In genomic region chr9:5299132-5299381, GRCm38 (mm10) we compare ENCODE assay signal across 24 mouse cellular contexts. TPM values are rescaled to one million over a fixed set of nuclear protein-coding genes. Genes with fewer than 3 reads are reported as not detected.
A peak's percentile ranks its signal among the peaks of the same experiment; 100 is the strongest.
DNase-seq lines count a peak whose midpoint lies in the region; ATAC-seq and TF ChIP-seq lines count a peak whose summit lies in the region.
"Had no signal": no experiment of that assay in that cellular context is flagged by ENCODE, and none has a peak within 500 bp of the region (broad histone marks: within the 10 kb centered on the region; RNA-seq: fewer than 3 reads in every experiment).

No protein-coding gene starts in this region.

- H3K4me1 ChIP-seq in spleen, adult 2 months (ENCODE audit: control insufficient read depth, insufficient read depth, insufficient read length), result peaks cover 2% of the 10 kb centered on the region; the same call in 1 of the 2 replicates
- H3K4me1 ChIP-seq in bone marrow, adult 2 months (ENCODE audit: control insufficient read depth, insufficient read depth, low read length), result peaks cover 1% of the 10 kb centered on the region; the same call in 1 of the 2 replicates
- no peaks in the 10 kb centered on the region for H3K4me1 ChIP-seq in lung, adult 2 months (ENCODE audit: control insufficient read depth, insufficient read depth, low read length)
- H3K4me1 ChIP-seq: embryonic facial prominence, embryonic 15.5 days; hindbrain, embryonic 10.5 days; kidney, embryonic 15.5 days; limb, embryonic 15.5 days; lung, embryonic 15.5 days had no signal

- H3K36me3 ChIP-seq in spleen, adult 2 months (ENCODE audit: control insufficient read depth, insufficient read depth, low read length), result no peaks in the 10 kb centered on the region; the same call in 1 of the 2 replicates
- H3K36me3 ChIP-seq: embryonic facial prominence, embryonic 15.5 days; hindbrain, embryonic 10.5 days; kidney, embryonic 15.5 days; limb, embryonic 15.5 days; lung, embryonic 15.5 days had no signal

- H3K27me3 ChIP-seq in spleen, adult 2 months (ENCODE audit: control insufficient read depth, insufficient read depth, low read length), result no peaks in the 10 kb centered on the region
- H3K27me3 ChIP-seq: embryonic facial prominence, embryonic 15.5 days; kidney, embryonic 15.5 days; limb, embryonic 15.5 days; lung, embryonic 15.5 days had no signal

- intact Hi-C loops in left cerebral cortex, postnatal 36 days (cut with DNase I), result no loop called here

- no peak for TF ChIP-seq POLR2A in spleen, adult 2 months (IDR thresholded peaks at IDR 0.05; ENCODE audit: low read depth, low read length)
- no peak for TF ChIP-seq POLR2A in bone marrow, adult 2 months (IDR thresholded peaks at IDR 0.05; ENCODE audit: borderline replicate concordance, control insufficient read depth, low read depth, low read length)
- no peak for TF ChIP-seq POLR2A in lung, adult 2 months (IDR thresholded peaks at IDR 0.05; ENCODE audit: borderline replicate concordance, extremely low read depth, low read depth, low read length)

- no peak for DNase-seq in spleen, adult 2 months (ENCODE audit: low read depth in 1 of 2, low spot score in 2 of 2)
- DNase-seq in spleen, adult 12 weeks (ENCODE audit: low spot score), result no peak
- DNase-seq in left cerebral cortex, postnatal 36 days (ENCODE audit: low spot score in 2 of 2), result no peak
- DNase-seq in lung, adult 2 months, result no peak
- no peak for DNase-seq in urinary bladder, postnatal 10 days (ENCODE audit: low spot score)
- DNase-seq: cerebellum, adult 9-10 months; heart, adult 11 months; kidney, adult 11 months; layer of hippocampus, adult 9-11 months; left cerebral cortex, postnatal 4 days; right cerebral cortex, postnatal 4 days; thymus, adult 2 months; thymus, postnatal 4 days had no signal

- H3K4me3 ChIP-seq in spleen, adult 2 months (ENCODE audit: extremely low read depth, insufficient read depth, insufficient read length), result peak overlapping the region; percentile 54; the same call in 1 of the 2 replicates
- peak overlapping the region; percentile 62 for H3K4me3 ChIP-seq in bone marrow, adult 2 months (replicated peaks; ENCODE audit: control insufficient read depth, low read depth, low read length)
- no peak overlapping the region for H3K4me3 ChIP-seq in lung, adult 2 months (replicated peaks; ENCODE audit: extremely low read depth, low read depth, low read length)
- H3K4me3 ChIP-seq: embryonic facial prominence, embryonic 15.5 days; hindbrain, embryonic 10.5 days; kidney, embryonic 15.5 days; limb, embryonic 15.5 days; lung, embryonic 15.5 days had no signal

- H3K27ac ChIP-seq in spleen, adult 2 months (ENCODE audit: insufficient read depth, low read length), result peak overlapping the region; percentile 67; the same call in 1 of the 2 replicates
- H3K27ac ChIP-seq in bone marrow, adult 2 months (ENCODE audit: control insufficient read depth, insufficient read depth, low read depth, low read length, poor library complexity), result no peak overlapping the region
- H3K27ac ChIP-seq: embryonic facial prominence, embryonic 15.5 days; hindbrain, embryonic 10.5 days; kidney, embryonic 15.5 days; limb, embryonic 15.5 days; lung, embryonic 15.5 days; stomach, postnatal 0 days had no signal

- no peak for TF ChIP-seq CTCF in spleen, adult 2 months (IDR thresholded peaks at IDR 0.05; ENCODE audit: extremely low read depth, insufficient read depth, insufficient read length, insufficient replicate concordance)
- no peak for TF ChIP-seq CTCF in bone marrow, adult 2 months (IDR thresholded peaks at IDR 0.05; ENCODE audit: control insufficient read depth, insufficient read depth, low read length)
- no peak for TF ChIP-seq CTCF in lung, adult 2 months (IDR thresholded peaks at IDR 0.05; ENCODE audit: insufficient read depth, low read length)

- ATAC-seq in megakaryocyte, adult 5-6 weeks (ENCODE audit: poor library complexity, severe bottlenecking), result peak; percentile 34
- ATAC-seq: forebrain, embryonic 14.5 days; hindbrain, embryonic 16.5 days had no signal

- 25% methylated on average over 2 of the region's 2 CpGs for WGBS in spleen, adult 2 months
- WGBS in bone marrow, adult 2 months, result 4% methylated on average over 2 of the region's 2 CpGs
- WGBS in lung, adult 2 months, result 69% methylated on average over 2 of the region's 2 CpGs

RNA-seq across cellular contexts. Expression of gene Casp1, which starts 0.7 kb away (rescaled TPM):
- 0.94 and 1.1 TPM in 2 replicates for polyA plus RNA-seq in spleen, adult 2 months (2012; rRNA removed)
- 8.9 and 18.6 TPM in 2 replicates for polyA plus RNA-seq in bone marrow, adult 2 months (2011; ENCODE audit: insufficient read depth, insufficient read length, low replicate concordance, missing spikeins)
- 132 and 154 TPM in 2 replicates for total RNA-seq in megakaryocyte, adult 5-6 weeks (2015)
- 99.5 and 118 TPM in 2 replicates for total RNA-seq in megakaryocyte, adult 5-6 weeks (2017)
- 1 to 10 TPM in 1 of 2 experiments, under 1 TPM in 1; 0.76 to 1.3 TPM for total RNA-seq in left cerebral cortex, postnatal 36 days (2021)
- polyA plus RNA-seq in lung, adult 2 months (2012; rRNA removed), result 0.45 and 1.2 TPM in 2 replicates
- polyA plus RNA-seq: adrenal gland, adult 2 months had no signal

RNA-seq across cellular contexts. Expression of gene Casp4, which starts 9.6 kb away (rescaled TPM):
- 2.3 and 4.1 TPM in 2 replicates for polyA plus RNA-seq in spleen, adult 2 months (2012; rRNA removed)
- 5.7 and 9.0 TPM in 2 replicates for polyA plus RNA-seq in bone marrow, adult 2 months (2011; ENCODE audit: insufficient read depth, insufficient read length, low replicate concordance, missing spikeins)
- 36.7 and 46.9 TPM in 2 replicates for total RNA-seq in megakaryocyte, adult 5-6 weeks (2015)
- 31.6 and 42.1 TPM in 2 replicates for total RNA-seq in megakaryocyte, adult 5-6 weeks (2017)
- 1 to 10 TPM in 1 of 2 experiments, under 1 TPM in 1; 1.00 to 1.0 TPM for total RNA-seq in left cerebral cortex, postnatal 36 days (2021)
- 4.2 and 4.5 TPM in 2 replicates for polyA plus RNA-seq in lung, adult 2 months (2012; rRNA removed)
- polyA plus RNA-seq: hindbrain, embryonic 10.5 days had no signal

RNA-seq across cellular contexts. Expression of gene Casp12, which starts 46.2 kb away (rescaled TPM):
- 0.33 and 0.35 TPM in 2 replicates for polyA plus RNA-seq in spleen, adult 2 months (2012; rRNA removed)
- polyA plus RNA-seq in bone marrow, adult 2 months (2011; ENCODE audit: insufficient read depth, insufficient read length, low replicate concordance, missing spikeins), result 1.3 and 3.5 TPM in 2 replicates
- total RNA-seq in megakaryocyte, adult 5-6 weeks (2015), result 0.18 and 0.39 TPM in 2 replicates
- total RNA-seq in megakaryocyte, adult 5-6 weeks (2017), result 0.41 and 0.59 TPM in 2 replicates
- 1 to 10 TPM; 1.1 to 2.0 TPM for total RNA-seq in left cerebral cortex, postnatal 36 days (2021)
- 1.9 and 2.9 TPM in 2 replicates for polyA plus RNA-seq in lung, adult 2 months (2012; rRNA removed)
- polyA plus RNA-seq: hindbrain, embryonic 10.5 days had no signal
